Mouse (Mus musculus) hindbrain, embryonic 10.5 days (tissue): ENCODE results near the gene Prkcz. TPM values are rescaled to one million over a fixed set of nuclear protein-coding genes. Genes with fewer than 3 reads are reported as not detected.
A peak's percentile ranks its signal among the peaks of the same experiment; 100 is the strongest.
"Not testable (repeated sequence)": the region's sequence is repeated elsewhere in the genome, so short reads cannot be mapped to it uniquely, and the experiment has no call there.

ENCODE experiments used
- DNase-seq: peaks from one replicate; pipeline ENCODE4 v3.0.0-alpha.2; 2017; ENCODE audit warnings: low spot score
- H3K27ac ChIP-seq: fragments of 300-500 bp; sonication (generic); 2 replicates; pipeline ENCODE4 v1.5.1; 2016; ENCODE audit warnings: mild to moderate bottlenecking, moderate library complexity
- H3K27me3 ChIP-seq: fragments of 300-500 bp; sonication (generic); 2 replicates; pipeline ENCODE4 v1.6.1; 2016; ENCODE audit warnings: mild to moderate bottlenecking; ENCODE audit not compliant: poor library complexity, insufficient read depth, severe bottlenecking
- H3K36me3 ChIP-seq: fragments of 300-500 bp; sonication (generic); 2 replicates; pipeline ENCODE4 v1.6.1; 2016; ENCODE audit warnings: mild to moderate bottlenecking, moderate library complexity
- H3K4me1 ChIP-seq: fragments of 300-500 bp; sonication (generic); replicated peaks from 2 replicates; pipeline ENCODE4 v1.6.1; 2016; ENCODE audit warnings: mild to moderate bottlenecking
- H3K4me3 ChIP-seq: fragments of 300-500 bp; sonication (generic); 2 replicates; pipeline ENCODE4 v1.5.1; 2016; ENCODE audit warnings: mild to moderate bottlenecking, moderate library complexity
- H3K9me3 ChIP-seq: fragments of 300-500 bp; sonication (generic); 2 replicates; pipeline ENCODE4 v1.6.1; 2016; ENCODE audit warnings: mild to moderate bottlenecking, moderate library complexity
- WGBS: fragments of 180-500 bp; shearing (Covaris S2); methylation state at CpG from one replicate; pipeline ENCODE4 v1.1.7; 2016; 5-methylcytosine and 5-hydroxymethylcytosine counted together
- polyA plus RNA-seq: library from polyadenylated mRNA; unstranded; fragments of >200 nt; fragmentation: Nextera tagmentation; extraction: Ambion mirVana; gene quantifications from 2 replicates; pipeline ENCODE4 v1.2.1, GENCODE M21; 2016

Gene Prkcz
- polyA plus RNA-seq, 1 experiment from 2014 or later = 19.3 TPM

- 0 out of 2 replicates have a peak overlapping the region, but pooled peaks have one; percentile 1 for H3K27ac ChIP-seq
- no peaks in the 10 kb centered on the region for H3K27me3 ChIP-seq
- 88% methylated on average over 3 of the region's 3 CpGs for WGBS
- no peak overlapping the region for H3K4me3 ChIP-seq
- no peak for DNase-seq
- peaks cover 13% of the 10 kb centered on the region for H3K36me3 ChIP-seq
- peaks cover 4% of the 10 kb centered on the region; the same call in 1 of the 2 replicates for H3K9me3 ChIP-seq
- peaks cover 27% of the 10 kb centered on the region for H3K4me1 ChIP-seq
Observed at GRCm38 (mm10) chr4:155264521-155265321, 96.4 kb downstream of the Prkcz start.

- DNase-seq = no peak
- peaks cover 40% of the 10 kb centered on the region for H3K4me1 ChIP-seq
- 86% methylated on average over 6 of the region's 6 CpGs for WGBS
- H3K36me3 ChIP-seq = peaks cover 37% of the 10 kb centered on the region
- no peak overlapping the region for H3K27ac ChIP-seq
- no peak overlapping the region; the same call in 1 of the 2 replicates for H3K4me3 ChIP-seq
- H3K9me3 ChIP-seq = no peaks in the 10 kb centered on the region
- H3K27me3 ChIP-seq = no peaks in the 10 kb centered on the region
Observed at GRCm38 (mm10) chr4:155252253-155252652, 108.9 kb downstream of the Prkcz start.

GRCm38 (mm10) chr4:155251147-155251546 is 110.0 kb downstream of the Prkcz start:
- H3K4me1 ChIP-seq = peaks cover 47% of the 10 kb centered on the region
- H3K36me3 ChIP-seq = peaks cover 26% of the 10 kb centered on the region
- H3K27me3 ChIP-seq = no peaks in the 10 kb centered on the region
- WGBS = 75% methylated on average over 3 of the region's 3 CpGs
- no peak for DNase-seq
- no peaks in the 10 kb centered on the region for H3K9me3 ChIP-seq
- peak overlapping the region; percentile 98 for H3K27ac ChIP-seq
- H3K4me3 ChIP-seq = peak overlapping the region; percentile 73

DNA sequence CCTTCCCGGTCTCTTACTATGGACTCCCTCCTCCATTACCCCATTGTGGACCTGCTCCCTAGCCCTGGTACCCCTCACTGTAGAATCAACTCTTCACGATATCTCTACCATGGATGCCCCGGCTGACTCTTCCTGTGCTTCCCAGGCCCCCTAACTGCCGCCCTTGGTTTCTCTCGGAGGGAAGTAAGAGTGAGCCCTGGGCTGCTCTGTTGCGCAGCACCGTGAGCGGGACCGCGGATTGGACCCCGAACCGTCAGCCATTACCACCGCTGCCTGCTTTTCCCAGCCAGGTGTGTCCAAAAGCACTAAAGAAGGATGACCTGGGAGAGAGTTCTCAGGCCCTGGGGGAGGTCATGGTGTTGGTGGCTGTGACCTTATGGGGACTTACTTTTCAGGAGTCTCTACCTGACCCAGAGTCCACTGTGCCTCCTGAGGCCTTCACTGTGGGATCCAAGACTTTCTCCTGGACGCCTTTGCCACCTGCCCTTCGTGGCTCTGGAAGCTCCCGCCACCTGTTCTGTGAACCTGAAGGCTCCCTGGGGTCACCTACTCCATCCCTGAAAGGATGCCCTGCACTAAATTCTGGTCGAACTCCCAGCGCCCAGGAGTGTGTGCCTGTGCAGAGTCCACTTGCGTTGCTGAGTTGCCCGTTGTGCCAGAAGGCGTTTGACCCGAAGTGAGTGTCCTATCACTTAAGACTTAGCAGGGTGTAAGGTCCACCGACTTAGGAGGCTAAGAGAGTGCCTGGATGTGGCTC is 110.6 kb downstream of the Prkcz start:
- peaks cover 21% of the 10 kb centered on the region for H3K36me3 ChIP-seq
- WGBS = 11% methylated on average over 23 of the region's 23 CpGs
- peak overlapping the region; percentile 73 for H3K4me3 ChIP-seq
- H3K27me3 ChIP-seq = no peaks in the 10 kb centered on the region
- no peaks in the 10 kb centered on the region for H3K9me3 ChIP-seq
- peak overlapping the region; percentile 98 for H3K27ac ChIP-seq
- DNase-seq = no peak
- peaks cover 51% of the 10 kb centered on the region for H3K4me1 ChIP-seq

DNA sequence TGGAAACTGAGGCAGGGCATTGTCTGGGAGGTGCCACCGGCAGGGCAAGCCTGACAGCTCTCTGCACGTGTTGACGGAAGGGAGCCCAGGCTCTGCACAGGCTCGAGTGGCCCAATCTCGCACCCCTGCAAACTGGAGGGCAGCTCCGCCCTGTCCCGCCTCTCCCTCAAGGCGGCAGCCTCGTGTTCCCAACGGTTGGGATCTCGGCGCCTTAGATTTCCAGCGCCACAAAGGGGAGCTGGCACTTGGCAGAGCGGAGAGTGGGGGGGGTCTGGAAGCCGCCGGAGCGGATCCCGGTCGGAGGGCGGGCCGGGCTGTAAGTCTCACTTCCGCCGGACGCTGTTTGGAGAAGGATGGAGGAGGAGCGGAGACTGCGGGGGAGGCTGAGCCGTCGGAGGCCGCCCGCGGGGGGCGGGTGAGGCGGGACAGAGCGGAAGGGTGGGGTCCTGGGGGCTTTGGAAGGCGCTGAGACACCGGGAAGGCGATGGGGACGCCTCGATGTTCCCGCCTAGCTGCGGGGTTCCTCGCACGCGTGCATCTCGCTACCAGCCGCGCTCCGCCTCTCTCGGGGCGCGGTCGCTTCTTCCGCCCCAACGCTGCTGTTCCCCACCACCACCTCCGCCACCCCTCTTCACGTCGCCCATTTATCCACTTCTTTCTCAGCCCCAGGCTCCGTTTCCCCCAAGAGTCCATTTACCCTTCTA is 111.4 kb downstream of the Prkcz start, which contains the start of gene Faap20:
TSS of gene Faap20 (plus strand) at position 155 of the 704 bp plus-strand sequence.
- Histone ChIP-seq H3K4me1 (peaks cover 51% of the 10 kb centered on the region), H3K4me3 (peak within 1 kb of the TSS; percentile 73), H3K9me3 (no peaks in the 10 kb centered on the region), H3K27ac (peak within 1 kb of the TSS; percentile 98), H3K36me3 (peaks cover 18% of the 10 kb centered on the region), H3K27me3 (no peaks in the 10 kb centered on the region)
- under 1% methylated on average over 57 of the region's 58 CpGs for WGBS
- peak; percentile 92 for DNase-seq

- peak; percentile 96 for DNase-seq
- peaks cover 51% of the 10 kb centered on the region for H3K4me1 ChIP-seq
- no peaks in the 10 kb centered on the region for H3K27me3 ChIP-seq
- peaks cover 17% of the 10 kb centered on the region for H3K36me3 ChIP-seq
- peak overlapping the region; percentile 73 for H3K4me3 ChIP-seq
- H3K9me3 ChIP-seq = no peaks in the 10 kb centered on the region
- under 1% methylated on average over 9 of the region's 9 CpGs for WGBS
- peak overlapping the region; percentile 98 for H3K27ac ChIP-seq
Observed at GRCm38 (mm10) chr4:155249257-155249647, 111.9 kb downstream of the Prkcz start.

DNA sequence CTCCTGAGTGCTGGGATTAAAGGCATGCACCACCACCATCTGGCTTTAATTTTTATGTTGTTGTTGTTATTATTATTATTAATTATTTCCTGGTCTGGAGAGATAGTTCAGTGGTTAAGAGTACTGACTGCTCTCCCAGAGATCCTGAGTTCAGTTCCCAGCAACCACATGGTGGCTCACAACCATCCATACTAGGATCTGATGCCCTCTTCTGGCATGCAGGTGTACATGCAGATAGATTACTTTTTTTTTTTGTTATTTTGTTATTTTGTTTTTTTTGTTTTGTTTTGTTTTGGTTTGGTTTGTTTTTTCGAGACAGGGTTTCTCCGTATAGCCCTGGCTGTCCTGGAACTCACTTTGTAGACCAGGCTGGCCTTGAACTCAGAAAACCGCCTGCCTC is 113.1 kb downstream of the Prkcz start:
- peaks cover 51% of the 10 kb centered on the region for H3K4me1 ChIP-seq
- not testable (repeated sequence) for H3K36me3 ChIP-seq, H3K4me3 ChIP-seq, H3K27me3 ChIP-seq, DNase-seq, H3K27ac ChIP-seq, H3K9me3 ChIP-seq
- WGBS = 95% methylated on average over 3 of the region's 3 CpGs

DNA sequence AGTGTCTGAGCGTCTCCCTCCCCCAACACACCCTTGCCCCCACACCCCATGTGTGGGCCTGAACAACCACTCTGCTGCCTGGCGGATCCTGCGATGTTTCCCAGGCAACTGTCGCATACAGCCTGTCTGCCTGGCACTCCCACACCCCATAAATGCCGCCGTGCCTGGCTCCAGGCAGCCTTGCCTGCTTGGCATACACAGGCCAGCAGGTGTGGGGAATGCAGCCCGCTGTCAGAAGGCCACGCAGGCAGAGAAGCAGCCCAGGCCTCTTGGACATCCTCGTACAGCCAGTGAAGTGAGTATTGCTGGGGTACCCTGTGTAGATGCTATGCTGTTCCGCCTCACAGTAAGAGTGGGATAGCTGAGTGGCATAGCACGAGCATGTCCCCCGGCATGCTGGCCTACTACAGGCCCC is 114.5 kb downstream of the Prkcz start:
- Histone ChIP-seq H3K27me3 (0 out of 2 replicates have a peak, but pooled peaks cover 6% of the 10 kb centered on the region), H3K4me3 (no peak overlapping the region), H3K36me3 (no peaks in the 10 kb centered on the region), H3K9me3 (no peaks in the 10 kb centered on the region), H3K27ac (0 out of 2 replicates have a peak overlapping the region, but pooled peaks have one; percentile 66), H3K4me1 (peaks cover 39% of the 10 kb centered on the region)
- no peak for DNase-seq
- 87% methylated on average over 12 of the region's 12 CpGs for WGBS

- no peaks in the 10 kb centered on the region for H3K9me3 ChIP-seq
- WGBS = 65% methylated on average over 6 of the region's 6 CpGs
Observed at GRCm38 (mm10) chr4:155245770-155246492, 115.2 kb downstream of the Prkcz start.

DNA sequence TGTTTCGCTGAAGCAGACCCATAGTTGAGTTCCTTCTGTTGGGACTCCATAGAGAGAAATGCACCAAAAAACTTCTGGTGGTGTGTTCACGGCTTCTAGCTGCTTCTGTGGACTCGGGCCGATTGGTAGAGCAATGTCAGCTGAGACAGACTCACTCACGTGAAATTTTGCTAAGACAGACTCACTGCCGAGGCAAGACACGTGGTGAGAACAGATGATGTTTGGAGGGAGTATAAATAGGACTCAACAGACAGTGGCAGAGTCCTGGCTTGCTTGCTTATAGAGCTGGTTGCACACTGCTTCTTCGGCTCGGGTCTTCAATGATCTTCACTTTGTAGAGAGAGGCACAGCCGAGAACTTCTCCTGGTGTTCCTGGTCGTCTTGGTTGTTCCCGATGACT is 117.9 kb downstream of the Prkcz start:
- DNase-seq = no peak
- Histone ChIP-seq H3K4me1 (peaks cover 11% of the 10 kb centered on the region; the same call in 1 of the 2 replicates), H3K27ac (no peak overlapping the region), H3K36me3 (no peaks in the 10 kb centered on the region), H3K9me3 (no peaks in the 10 kb centered on the region), H3K4me3 (no peak overlapping the region), H3K27me3 (0 out of 2 replicates have a peak, but pooled peaks cover 6% of the 10 kb centered on the region)
- WGBS = 92% methylated on average over 12 of the region's 12 CpGs

More at GRCm38 (mm10) chr4:155245770-155246492, 115.2 kb downstream of the Prkcz start:
- Histone ChIP-seq H3K4me1 (peaks cover 32% of the 10 kb centered on the region), H3K4me3 (no peak overlapping the region), H3K36me3 (no peaks in the 10 kb centered on the region), H3K27me3 (0 out of 2 replicates have a peak, but pooled peaks cover 6% of the 10 kb centered on the region), H3K27ac (peak overlapping the region; percentile 66)
- DNase-seq = no peak

DNA sequence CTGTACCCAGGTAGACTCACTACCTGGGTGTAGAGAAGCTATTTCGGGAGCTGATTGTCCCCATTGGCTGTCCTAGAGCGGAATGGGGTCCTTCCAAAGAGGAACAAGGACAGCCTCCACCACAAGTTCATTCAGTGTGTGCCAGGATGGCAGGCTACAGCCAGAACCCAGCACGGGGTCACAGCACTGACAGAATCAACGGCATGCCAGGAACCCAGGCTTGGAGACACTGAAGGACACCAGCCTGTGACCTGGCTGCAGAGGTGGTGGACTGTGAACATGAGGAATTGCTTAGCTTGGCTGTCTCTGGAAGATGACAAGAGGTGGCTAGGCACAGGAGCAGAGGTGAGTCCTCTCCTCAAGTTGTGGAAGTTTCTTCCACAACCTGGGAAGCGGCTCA is 118.9 kb downstream of the Prkcz start:
- Histone ChIP-seq H3K4me1 (peaks cover 14% of the 10 kb centered on the region; the same call in 1 of the 2 replicates), H3K36me3 (no peaks in the 10 kb centered on the region), H3K27me3 (0 out of 2 replicates have a peak, but pooled peaks cover 6% of the 10 kb centered on the region), H3K27ac (no peak overlapping the region), H3K9me3 (no peaks in the 10 kb centered on the region), H3K4me3 (no peak overlapping the region)
- DNase-seq = no peak
- 91% methylated on average over 5 of the region's 5 CpGs for WGBS

- Histone ChIP-seq H3K27me3 (0 out of 2 replicates have a peak, but pooled peaks cover 6% of the 10 kb centered on the region), H3K27ac (no peak overlapping the region), H3K4me3 (no peak overlapping the region), H3K4me1 (peaks cover 19% of the 10 kb centered on the region; the same call in 1 of the 2 replicates), H3K36me3 (no peaks in the 10 kb centered on the region), H3K9me3 (no peaks in the 10 kb centered on the region)
- no peak for DNase-seq
- 84% methylated on average over 9 of the region's 9 CpGs for WGBS
Observed at GRCm38 (mm10) chr4:155241789-155242188, 119.4 kb downstream of the Prkcz start.
